Mouse (Mus musculus) ES-E14 (cell line): ENCODE data around the gene Ccr2. TPM values are rescaled to one million over a fixed set of nuclear protein-coding genes. Genes with fewer than 3 reads are reported as not detected.
A peak's percentile ranks its signal among the peaks of the same experiment; 100 is the strongest.
"Not testable (repeated sequence)": the region's sequence is repeated elsewhere in the genome, so short reads cannot be mapped to it uniquely, and the experiment has no call there.

ENCODE experiments used
- DNase-seq: peaks from one replicate; pipeline ENCODE4 v3.0.0-alpha.2; 2013; ENCODE audit warnings: low read depth, low spot score
- H3K27ac ChIP-seq: 2 replicates; pipeline ENCODE4 v1.5.1; 2012; ENCODE audit warnings: low read depth, mild to moderate bottlenecking, low read length, moderate library complexity, mixed read lengths; ENCODE audit not compliant: poor library complexity, insufficient read depth, severe bottlenecking
- H3K36me3 ChIP-seq: 2 replicates; pipeline ENCODE4 v1.6.1; 2012; ENCODE audit warnings: mild to moderate bottlenecking, low read length, moderate library complexity, mixed read lengths; ENCODE audit not compliant: control insufficient read depth, poor library complexity, insufficient read depth, severe bottlenecking
- H3K4me1 ChIP-seq, 2 experiments: fragments of 150-350 bp in 1 of 2; sonication (generic) in 1 of 2; 2 replicates each; pipeline ENCODE4 v1.6.1; 2012; ENCODE audit warnings: low read length in 2 of 2, mild to moderate bottlenecking in 1 of 2, mixed read lengths in 1 of 2; ENCODE audit not compliant: control insufficient read depth in 2 of 2, insufficient read depth in 2 of 2, poor library complexity in 1 of 2
- H3K4me3 ChIP-seq, 2 experiments: fragments of 150-350 bp in 1 of 2; sonication (generic) in 1 of 2; 2 replicates each; pipeline ENCODE4 v1.5.1; 2012; ENCODE audit warnings: low read length in 2 of 2, low read depth in 1 of 2, mild to moderate bottlenecking in 1 of 2, mixed read lengths in 1 of 2; ENCODE audit not compliant: insufficient read depth in 1 of 2, poor library complexity in 1 of 2, severe bottlenecking in 1 of 2
- H3K9ac ChIP-seq: 2 replicates; pipeline ENCODE4 v1.6.1; 2012; ENCODE audit warnings: low read depth, mild to moderate bottlenecking, low read length, mixed read lengths; ENCODE audit not compliant: poor library complexity, insufficient read depth, severe bottlenecking
- H3K9me3 ChIP-seq: fragments of 150-350 bp; sonication (generic); 2 replicates; pipeline ENCODE4 v1.6.1; 2012; ENCODE audit warnings: low read depth, mild to moderate bottlenecking, low read length; ENCODE audit not compliant: control insufficient read depth, insufficient read depth
- CHD2 ChIP-seq: IDR thresholded peaks from 2 replicates; pipeline ENCODE4 v1.6.1; 2014; ENCODE audit warnings: mild to moderate bottlenecking, low read depth, low read length, inconsistent platforms
- HCFC1 ChIP-seq: IDR thresholded peaks from 2 replicates; pipeline ENCODE4 v1.6.1; 2012; ENCODE audit warnings: low read length, inconsistent platforms, borderline replicate concordance; ENCODE audit not compliant: insufficient read depth
- MAFK ChIP-seq: IDR thresholded peaks from 2 replicates; pipeline ENCODE4 v1.6.1; 2014; ENCODE audit warnings: mild to moderate bottlenecking, low read depth, low read length, inconsistent platforms; ENCODE audit not compliant: insufficient read depth
- ZC3H11A ChIP-seq: IDR thresholded peaks from 2 replicates; pipeline ENCODE4 v1.6.1; 2012; ENCODE audit warnings: low read depth, mild to moderate bottlenecking, inconsistent platforms, low read length, borderline replicate concordance
- ZNF384 ChIP-seq: IDR thresholded peaks from 2 replicates; pipeline ENCODE4 v1.6.1; 2012; ENCODE audit warnings: low read depth, low read length, inconsistent platforms
- in situ Hi-C, 2 experiments: fragments of 600-800 bp; cut with MboI; formaldehyde crosslinking; loops; one replicate each; pipeline ENCODE4 v1.15.1; 2025; ENCODE audit warnings: low sequenced_read_pairs in 2 of 2, inconsistent platforms in 1 of 2; ENCODE audit not compliant: unreplicated experiment in 2 of 2
- total RNA-seq: library from RNA; depleted of rRNA; stranded (reverse); fragments of 300-350 nt; gene quantifications from 2 replicates; pipeline ENCODE4 v1.2.3, GENCODE M21; 2012

The Ccr2 gene
- total RNA-seq, 1 experiment = not detected

DNA sequence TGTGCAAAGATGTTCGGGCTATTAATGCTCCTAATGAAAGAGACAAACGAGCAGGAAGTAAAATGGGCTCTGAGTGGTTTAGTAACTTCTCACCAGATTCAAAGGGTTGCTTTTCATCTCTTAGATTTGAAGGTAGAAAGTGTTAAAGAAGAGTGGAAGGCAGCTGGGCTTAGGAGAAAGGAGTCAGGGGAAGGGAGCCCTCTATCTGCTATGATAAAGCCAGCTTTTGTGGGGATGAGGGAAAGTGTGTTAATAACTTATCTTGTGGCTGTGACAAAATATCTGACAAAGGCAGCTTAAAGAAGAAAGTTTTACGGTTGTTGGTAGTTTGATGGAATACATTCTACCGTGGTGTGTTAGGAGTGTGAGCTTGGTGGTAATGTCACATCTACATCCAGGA, 25.7 kb downstream of the Ccr2 start:
- Histone ChIP-seq H3K4me3 (no peak overlapping the region), H3K27ac (no peak overlapping the region), H3K9me3 (no peaks in the 10 kb centered on the region), H3K4me1 (no peaks in the 10 kb centered on the region), H3K36me3 (no peaks in the 10 kb centered on the region), H3K9ac (no peak overlapping the region)
- in situ Hi-C loops = no loop called here
- no peak for DNase-seq
- TF ChIP-seq ZNF384 (no peak), ZC3H11A (no peak), HCFC1 (no peak), CHD2 (no peak), MAFK (no peak)

DNA sequence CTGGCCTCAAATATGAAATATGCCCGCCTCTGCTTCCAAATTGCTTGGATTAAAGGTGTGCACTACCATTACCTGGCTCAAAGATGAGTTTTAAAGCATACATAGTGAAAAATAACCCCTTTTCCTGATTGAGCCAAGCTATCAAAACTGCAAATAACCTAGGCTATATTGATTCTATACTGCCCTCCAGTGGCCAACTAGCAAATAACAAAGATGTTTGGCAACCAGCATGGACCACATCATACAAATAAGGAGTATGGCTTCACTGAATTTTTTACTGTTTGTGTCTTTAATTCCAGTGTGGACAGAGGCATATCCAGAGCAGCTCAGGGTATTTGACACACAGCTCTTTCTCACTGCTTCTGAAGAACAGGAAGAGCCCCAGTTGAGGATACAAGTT, 26.6 kb downstream of the Ccr2 start:
- Histone ChIP-seq H3K4me1 (no peaks in the 10 kb centered on the region), H3K36me3 (no peaks in the 10 kb centered on the region), H3K27ac (no peak overlapping the region), H3K4me3 (no peak overlapping the region), H3K9me3 (no peaks in the 10 kb centered on the region), H3K9ac (no peak overlapping the region)
- in situ Hi-C loops = no loop called here
- TF ChIP-seq ZC3H11A (peak; percentile 58; the same call in 1 of the 2 replicates), HCFC1 (no peak)
- DNase-seq = peak; percentile 20

- H3K9ac ChIP-seq, H3K36me3 ChIP-seq, H3K9me3 ChIP-seq, H3K4me1 ChIP-seq, in situ Hi-C loops, H3K27ac ChIP-seq, DNase-seq, H3K4me3 ChIP-seq: not testable (repeated sequence)
Measured at GRCm38 (mm10) chr9:124132899-124133298, 31.1 kb downstream of the Ccr2 start.

DNA sequence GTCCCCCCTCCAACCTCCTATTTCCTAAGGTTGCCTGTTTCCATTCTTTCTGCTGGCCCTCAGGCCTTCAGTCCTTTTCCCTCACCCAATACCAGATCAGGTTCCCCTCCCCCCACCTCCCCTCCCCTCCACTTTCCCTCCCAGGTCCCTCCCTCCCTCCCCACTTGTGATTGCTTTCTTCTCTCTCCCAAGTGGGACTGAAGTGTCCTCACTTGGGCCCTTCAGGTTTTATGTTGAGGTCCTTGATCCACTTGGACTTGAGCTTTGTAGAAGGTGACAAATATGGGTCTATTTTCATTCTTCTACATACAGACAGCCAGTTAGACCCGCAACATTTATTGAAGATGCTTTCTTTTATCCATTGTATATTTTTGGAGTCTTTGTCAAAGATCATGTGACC, 33.2 kb downstream of the Ccr2 start:
- H3K4me3 ChIP-seq, H3K27ac ChIP-seq, H3K36me3 ChIP-seq, H3K4me1 ChIP-seq, DNase-seq, in situ Hi-C loops, H3K9ac ChIP-seq, H3K9me3 ChIP-seq: not testable (repeated sequence)

DNA sequence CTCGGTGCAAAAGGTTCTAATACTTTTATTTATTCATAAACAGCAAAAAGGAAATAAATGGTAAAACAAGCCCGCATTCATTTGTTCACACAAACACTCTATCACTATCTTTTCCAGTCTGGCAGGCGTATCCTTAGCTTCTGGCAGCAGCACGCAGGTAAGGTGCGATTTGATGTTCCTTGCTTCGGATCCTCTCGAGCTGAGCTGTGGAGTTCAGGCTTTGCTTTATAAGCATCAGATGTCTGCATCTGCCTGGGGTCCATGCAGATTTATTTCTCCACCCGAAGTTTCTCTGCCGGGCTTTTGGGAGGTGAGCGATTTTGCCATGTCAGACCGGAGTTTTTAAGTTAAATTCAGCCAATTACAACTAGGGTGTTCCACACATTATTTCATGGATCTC, 35.9 kb downstream of the Ccr2 start:
- no peak for DNase-seq
- Histone ChIP-seq H3K9me3 (no peaks in the 10 kb centered on the region), H3K9ac (no peak overlapping the region), H3K36me3 (no peaks in the 10 kb centered on the region), H3K4me3 (no peak overlapping the region), H3K4me1 (no peaks in the 10 kb centered on the region), H3K27ac (no peak overlapping the region)
- TF ChIP-seq HCFC1 (no peak), ZNF384 (no peak), CHD2 (no peak), ZC3H11A (no peak)
- in situ Hi-C loops = no loop called here
